Mouse (Mus musculus): Measurements from ENCODE around the gene Tmem69.

DNA sequence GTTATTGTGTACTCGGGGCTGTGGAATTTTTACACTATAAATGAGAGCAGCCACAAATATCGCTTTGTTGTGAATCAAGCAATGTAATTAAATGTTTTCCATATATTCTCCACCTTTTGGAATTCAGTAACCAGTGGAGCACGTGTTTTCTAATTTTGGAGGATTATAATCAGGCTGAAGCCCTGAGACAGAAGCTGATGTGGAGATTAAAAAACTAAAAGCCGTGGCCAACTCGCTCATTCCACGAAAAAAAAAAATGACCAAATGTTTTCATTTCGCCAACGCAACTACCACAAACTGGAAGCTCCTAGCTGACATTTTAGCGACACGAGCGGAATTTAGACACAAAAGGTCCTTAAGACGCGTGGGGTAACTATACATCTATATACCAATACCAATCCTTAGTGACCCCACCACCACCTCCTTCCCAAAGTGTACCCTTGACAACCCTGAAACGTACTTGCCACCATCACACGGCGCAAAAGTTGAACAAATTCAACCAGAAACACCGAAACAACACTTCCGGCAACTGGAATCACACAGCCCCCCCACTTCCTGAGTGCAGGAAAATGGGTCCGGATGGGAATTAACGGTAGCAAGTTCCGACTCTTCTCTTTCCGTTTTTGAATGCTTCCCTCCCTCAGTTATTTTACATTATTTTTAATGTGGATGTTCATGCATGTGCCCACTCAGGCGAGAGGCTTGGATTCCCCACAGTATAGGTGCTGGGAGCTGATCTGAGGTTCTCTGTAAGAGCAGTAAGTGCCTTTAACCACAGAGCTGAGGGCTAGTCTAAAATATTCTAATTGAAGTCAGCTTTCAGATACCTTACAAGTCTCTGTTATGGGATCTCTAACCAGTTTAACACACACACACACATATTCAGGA lies at the start of gene Tmem69:
- TF ChIP-seq CTCF (conservative IDR thresholded peaks at IDR 0.05; ENCODE audit: insufficient read depth, insufficient read length, low read depth, low read length) = no peak
- no peak for TF ChIP-seq POLR2A (IDR thresholded peaks at IDR 0.05; ENCODE audit: low read depth, low read length)
